Mouse (Mus musculus) embryo, embryonic 11 days (tissue): ENCODE results near the gene Gm9999.
"Not testable (repeated sequence)": the region's sequence is repeated elsewhere in the genome, so short reads cannot be mapped to it uniquely, and the experiment has no call there.

Experiments
- DNase-seq: peaks from one replicate; pipeline ENCODE4 v3.0.0-alpha.2; 2015

The Gm9999 gene

DNA sequence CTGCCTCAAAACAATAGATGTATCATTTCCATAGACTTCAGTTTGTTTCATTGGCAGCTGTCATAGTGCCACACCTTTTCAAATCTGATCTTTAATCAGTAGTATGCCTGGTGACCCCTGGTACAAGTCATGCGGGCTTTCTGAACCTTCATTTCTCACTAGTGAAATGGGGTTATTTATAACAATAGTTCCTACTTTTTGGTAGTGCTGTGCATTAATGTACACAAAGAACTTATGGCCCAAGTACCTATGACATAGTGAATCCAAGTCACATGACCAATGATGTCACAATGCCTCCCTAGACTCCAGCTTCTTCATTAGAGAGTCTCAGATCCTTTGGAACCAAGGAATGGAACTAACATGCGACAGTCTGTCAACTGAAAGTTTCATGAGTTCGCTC lies at the start of gene Gm9999:
Gene Gm9999, plus strand, starts transcription at position 301 of the 400 bp plus-strand sequence.
- DNase-seq: no peak

DNA sequence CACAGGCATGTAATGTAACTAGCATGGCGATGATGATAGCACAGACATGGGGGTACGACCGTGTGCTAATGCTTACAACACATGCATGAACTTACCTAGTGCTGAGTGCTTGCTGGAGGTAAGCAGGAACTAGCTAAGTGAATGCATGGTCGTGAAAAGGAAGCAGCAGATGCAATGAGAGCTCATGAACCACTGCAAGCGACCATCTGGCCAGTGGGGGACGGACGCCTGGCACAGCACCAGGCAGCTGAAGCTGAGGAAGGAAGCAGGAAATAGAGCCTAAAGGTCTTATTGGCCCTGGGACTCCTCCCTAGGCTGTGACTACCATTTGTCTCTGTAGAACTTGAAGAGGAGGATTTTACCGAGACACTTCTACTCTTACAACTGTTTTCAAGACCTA lies 48.6 kb upstream of the Gm9999 start:
- no peak for DNase-seq

DNA sequence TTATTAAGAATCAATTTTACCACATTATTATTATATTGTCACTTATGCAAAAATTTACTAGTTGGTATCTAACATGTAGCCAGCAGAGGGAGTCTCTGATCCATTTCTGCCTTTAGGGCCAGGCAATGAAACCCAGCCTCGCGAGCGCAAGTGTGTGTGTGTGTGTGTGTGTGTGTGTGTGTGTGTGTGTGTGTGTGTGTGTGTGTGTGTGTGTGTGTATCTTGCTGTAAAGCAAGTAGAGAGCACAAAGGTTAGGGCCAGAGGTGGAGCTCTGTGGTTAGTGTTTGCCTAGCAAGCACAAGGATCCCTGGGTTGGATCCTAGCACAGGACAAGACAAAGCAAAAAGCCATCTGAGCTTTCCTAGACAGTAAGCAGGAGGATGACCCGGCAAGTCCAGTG lies 47.5 kb upstream of the Gm9999 start:
- DNase-seq: peak; percentile 51

DNA sequence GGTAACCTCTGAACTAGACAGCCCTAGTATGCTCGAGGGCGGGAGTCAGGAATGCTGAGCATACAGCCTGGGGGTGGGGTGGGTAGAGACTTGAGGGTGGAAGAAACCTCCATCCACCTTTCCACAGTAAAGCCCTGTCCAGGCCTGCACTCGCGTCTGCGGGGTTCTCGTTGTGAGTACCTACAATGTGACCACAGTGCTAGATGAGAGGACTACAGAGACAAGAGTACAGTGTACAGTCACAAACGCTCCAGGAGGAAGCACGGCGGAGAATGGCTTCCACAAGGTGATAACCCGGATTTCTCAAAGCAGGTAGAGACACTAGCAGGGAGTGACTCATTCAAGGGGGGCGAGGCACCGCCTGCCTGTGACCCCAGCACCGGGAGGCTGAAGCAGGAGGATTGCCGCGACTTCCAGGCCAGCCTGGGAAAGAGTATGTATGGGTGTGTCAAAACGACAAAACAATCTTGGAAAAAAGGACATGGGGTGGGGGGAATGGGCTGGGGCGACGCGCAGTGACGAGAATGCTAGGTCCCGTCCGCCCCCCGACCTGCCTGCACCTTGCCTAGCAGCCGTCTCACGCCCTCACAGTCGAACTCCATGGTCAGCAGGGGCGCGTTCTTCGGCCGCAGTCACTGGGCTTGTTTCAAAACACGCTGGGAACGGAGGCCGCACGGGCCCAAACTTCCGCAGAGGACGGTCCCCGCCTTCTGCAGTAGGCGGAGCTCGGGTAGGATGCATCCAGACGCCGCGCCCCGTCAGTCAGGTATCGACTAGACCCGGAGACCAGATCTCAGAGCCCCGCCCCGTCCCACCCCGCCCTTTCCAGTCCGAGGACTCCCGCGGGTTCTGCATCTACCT lies 25.3 kb upstream of the Gm9999 start, which contains the start of gene Uevld:
Gene Uevld, minus strand, starts transcription at position 697 of the 861 bp plus-strand sequence.
- peak; percentile 96 for DNase-seq

DNA sequence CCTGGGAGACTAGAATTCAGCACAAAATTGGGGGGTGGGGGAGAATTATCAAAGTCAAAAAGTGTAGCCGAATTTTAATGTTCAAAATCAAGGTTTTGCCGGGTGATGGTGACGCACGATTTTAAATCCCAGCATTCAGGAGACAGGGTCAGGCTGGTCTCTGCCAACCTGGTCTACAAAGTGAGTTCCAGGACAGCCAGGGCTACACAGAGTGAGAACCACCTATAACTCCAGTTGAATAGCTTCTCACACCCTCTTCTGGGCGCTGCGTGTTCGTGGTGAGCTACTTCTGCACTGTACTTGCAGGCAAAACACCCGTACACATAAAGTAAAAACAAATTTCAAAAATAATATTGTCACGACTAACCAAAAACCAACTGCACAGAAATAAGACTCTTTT lies 24.5 kb upstream of the Gm9999 start:
- DNase-seq: no peak

DNA sequence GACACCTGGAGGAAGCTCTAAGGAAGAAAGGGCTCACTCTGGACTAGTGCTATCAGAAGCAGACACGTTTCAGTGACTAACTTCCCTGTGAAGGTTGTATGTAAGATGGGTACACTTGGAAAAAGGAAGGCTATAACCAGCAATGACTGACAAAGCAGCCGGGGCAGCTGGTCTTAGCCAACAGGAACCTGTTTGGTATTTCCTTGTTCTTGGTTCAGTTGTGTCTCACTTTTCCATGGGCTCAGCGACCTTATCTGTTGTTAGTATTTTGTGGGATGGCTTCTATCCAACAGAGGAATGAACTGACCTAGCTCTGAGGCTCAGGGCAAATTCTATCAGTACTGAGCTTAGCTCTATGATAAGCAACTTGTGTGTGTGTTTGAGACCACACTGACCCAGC lies 22.4 kb upstream of the Gm9999 start:
- DNase-seq: no peak

DNA sequence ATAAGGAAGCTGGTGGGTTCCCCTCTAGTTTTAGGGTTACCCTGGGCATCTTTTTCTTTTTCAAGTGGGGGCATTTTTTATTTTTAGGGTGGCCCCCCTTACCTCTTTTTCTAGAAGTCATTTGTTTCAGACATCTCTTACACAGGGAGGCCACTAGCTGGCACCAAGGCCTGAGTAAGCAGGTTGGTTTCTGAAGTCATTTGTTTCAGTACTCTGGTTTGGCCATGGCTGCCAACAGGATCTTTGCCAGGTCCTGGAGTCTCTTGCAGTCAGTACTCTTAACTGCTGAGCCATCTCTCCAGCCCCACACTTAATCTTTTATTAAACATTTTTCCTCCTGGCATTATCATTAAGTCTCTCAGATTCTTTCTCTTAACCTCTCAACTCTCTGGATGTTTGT lies 21.2 kb upstream of the Gm9999 start:
- DNase-seq: no peak

DNA sequence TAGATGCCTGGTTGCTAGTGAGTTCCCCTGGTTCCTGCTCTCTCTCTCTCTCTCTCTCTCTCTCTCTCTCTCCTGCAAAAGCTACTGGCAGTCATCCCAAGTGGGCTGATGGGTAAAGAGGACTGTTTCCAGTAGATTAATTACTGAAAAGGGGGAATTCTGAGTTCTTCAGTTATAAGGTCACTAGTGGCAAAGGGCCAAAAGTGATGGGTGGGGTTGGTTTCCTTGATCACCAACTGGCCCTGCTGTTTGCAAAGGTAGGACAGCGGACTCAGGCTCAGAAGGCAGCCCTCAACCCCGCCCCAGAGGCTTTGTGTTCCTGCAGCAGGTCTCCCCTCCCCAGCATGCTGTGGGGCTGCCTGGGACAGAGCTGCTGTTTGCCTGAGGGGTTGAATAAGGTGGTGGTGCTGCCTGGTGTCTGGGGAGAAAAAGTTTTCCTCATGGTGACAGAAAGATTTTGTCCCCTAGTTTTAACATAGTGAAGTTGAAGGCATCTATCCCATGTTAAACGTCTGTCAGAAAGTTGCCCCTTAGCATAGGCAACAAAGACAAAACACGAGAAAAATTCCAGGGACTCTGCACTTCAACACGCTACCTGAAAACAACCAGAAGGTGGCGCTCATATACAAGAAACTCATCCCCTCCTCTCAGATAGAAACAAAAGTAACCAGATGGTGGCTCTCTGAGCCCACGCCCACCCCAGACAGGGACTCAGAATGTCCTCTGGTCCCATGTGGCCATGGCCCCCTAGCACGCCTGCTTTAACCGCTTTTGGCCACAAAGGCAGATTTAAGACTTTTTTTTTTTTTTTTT lies 20.4 kb upstream of the Gm9999 start:
- peak; percentile 91 for DNase-seq

DNA sequence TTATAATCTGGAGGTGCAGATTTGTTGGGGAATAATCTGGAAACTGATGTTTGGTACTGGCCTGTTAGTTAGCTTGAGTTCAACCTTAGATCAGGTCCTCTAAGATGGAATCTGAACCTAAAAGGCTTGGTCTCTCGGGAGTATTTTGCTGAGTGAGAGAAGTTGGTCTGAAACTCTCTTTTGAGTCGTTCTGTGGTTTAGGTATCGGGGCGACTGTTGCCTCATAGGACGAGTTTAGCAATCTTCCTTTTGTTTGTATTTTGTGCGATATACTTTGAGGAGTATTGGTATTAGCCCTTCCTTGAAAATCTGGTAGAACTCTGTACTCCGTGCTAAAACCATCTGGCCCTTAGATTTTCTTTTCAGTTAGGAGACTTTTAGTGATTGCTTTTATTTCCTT lies 19.3 kb upstream of the Gm9999 start:
- DNase-seq: no peak

DNA sequence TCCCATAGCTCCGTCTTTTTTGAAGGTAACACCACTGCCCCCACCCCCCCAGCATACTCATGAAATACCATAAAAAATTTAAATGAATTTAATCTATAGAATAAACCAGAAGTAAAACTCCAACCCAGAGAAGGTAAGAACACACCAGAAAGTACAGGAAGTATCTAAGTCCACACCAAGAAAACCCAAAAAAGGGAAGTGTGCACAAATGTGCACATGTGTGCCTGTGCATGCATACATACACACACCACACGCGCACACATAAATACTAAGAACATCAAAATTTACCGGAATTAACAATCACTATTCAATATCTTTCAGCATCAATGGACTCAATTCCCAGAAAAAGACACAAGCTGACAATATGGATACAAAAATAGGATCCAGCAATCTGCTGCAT lies 13.5 kb upstream of the Gm9999 start:
- no peak for DNase-seq

DNA sequence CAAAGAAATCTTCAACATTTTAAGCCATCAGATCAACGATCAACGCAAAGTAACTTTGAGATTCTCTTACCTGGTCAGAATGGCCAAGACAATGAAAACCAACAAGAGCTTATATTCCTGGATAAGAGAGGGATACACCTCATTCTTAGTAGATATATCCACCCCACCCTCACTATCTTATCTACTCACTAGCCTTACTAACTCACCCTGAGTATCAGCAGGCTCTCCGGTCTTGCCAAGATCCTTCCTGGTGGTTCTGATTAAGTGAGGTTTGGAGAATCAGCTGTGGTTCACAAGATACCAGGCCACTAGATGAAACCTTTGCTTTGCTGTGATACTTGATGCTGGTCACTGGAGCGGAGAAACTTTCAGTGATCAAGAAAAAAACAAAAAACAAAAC lies 8.7 kb upstream of the Gm9999 start:
- no peak for DNase-seq

DNA sequence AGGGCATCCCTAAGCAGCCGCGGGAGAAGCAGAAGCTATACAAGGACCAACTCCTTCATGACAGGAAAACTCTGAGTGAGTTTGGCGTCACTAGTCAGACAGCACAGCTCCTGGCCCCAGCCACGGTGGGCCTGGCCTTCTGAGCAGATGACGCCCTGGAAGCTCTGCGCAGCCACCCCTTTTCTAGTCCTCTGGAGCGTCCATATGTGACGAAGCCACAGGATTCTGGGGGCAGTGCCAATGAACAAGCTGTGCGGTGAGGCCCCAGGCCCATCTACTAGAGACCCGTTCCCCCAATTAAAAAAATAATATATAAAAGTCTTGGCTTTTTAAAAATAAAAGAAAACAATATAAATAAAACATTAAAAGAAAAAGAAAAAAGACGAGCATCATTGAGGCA lies 7.9 kb upstream of the Gm9999 start:
- no peak for DNase-seq

DNA sequence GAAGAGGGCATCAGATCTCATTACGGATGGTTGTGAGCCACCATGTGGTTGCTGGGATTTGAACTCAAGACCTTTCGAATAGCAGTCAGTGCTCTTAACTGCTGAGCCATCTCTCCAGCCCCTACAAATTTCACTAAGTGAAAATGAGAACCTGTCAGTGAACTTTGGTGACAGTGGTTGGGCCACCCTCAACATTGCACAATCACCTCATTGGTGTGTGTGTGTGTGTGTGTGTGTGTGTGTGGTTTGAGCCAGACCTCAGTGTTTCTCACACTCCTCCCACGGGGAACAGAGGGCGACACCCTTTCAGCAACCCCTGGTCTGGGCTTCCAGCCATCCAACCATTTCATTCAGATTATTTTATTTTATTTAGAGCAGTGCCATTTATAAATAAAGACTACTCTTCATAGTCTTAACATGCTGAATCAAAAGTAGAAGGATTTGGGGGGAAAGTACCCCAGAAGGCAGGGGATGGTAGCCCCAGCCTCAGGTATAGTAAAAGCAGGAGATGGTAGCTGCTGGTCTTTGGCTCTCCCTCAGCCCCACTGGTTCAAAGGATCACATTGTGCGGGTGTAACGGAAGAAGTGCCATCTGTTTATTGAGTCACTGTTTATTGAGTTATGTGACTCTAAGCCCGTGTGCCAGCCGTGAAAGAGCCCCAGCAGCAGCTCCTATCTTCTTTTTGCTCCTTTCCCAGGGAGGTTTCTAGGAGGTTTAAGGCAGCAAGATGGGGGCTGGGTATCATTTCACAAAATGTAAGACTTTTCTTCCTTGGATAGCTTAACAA lies 2.5 kb downstream of the Gm9999 start:
- no peak for DNase-seq

DNA sequence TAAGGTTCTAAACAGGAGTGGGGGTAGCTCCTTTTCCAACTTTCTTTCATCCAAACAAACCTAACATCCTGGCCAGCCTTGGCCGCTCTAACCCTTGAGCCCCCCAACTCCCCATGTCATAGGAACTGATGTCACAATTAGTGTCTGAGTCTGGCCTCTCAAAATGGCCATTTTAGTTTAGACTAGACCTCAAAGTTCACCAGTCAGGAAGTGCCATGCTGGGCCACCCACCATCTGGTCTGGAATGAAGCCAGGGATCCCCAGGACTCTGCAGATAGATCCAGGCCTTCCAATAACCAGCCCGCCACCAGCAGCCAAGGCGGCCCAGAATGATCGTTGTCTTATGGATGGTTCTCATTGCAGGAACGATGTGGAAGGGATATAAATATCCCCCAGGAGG lies 3.3 kb downstream of the Gm9999 start:
- no peak for DNase-seq

DNA sequence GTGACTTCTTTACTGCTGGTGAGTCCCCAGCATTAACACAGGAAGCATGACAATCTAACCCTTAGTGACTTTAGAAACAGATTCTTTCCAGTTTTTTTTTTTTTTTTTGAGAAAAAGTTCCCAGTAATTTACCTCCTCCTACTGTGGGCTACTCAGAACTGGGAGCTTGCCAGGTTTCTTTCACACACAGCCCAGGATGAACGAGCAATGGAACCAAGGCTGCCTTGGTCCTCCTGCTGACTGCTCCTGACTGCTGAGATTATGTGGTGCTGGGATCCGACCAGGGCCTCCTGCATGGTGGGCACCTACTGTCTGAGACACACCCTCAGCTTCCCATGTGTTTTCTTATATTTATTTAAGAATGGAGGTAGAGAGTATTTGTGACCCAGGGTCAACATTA lies 3.7 kb downstream of the Gm9999 start:
- DNase-seq: no peak

DNA sequence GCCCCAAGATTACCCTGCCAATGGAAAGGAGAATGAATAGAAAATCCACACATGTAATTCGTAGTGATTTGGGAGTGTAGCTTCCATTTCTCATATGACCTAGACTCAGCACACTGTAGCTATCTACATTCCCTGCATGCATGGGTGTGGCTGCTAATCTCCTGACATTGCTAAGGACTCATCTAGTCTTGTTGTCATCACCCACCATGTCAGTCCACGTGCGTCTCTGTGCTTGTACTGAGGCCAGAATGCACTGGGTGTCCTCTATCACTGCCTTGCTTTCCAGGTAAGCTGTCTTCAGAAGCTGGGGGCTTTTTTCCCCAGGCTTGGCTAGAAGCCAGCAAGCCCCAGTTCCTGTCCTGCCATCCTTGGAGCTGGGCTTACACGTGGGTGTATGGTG lies 6.0 kb downstream of the Gm9999 start:
- not testable (repeated sequence) for DNase-seq

DNA sequence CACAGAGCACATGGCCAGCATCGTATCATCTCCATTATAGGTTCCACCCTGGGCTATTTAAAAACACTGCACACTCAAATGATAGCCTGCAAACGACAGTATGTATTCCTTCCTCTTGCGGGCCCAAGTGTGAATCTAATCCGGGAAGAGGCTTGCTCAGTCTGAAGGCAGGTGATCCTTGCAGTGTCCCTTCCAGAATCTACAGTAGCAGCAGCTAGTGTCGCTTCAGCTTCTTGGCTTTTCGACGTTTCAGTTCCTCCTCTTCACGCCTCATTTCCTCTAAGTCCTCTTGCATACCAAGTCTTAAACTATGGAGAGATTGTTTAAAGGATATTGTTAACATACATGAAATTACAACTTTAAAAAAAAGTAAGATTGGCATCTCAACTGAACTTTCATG lies 9.7 kb downstream of the Gm9999 start:
- DNase-seq: no peak

DNA sequence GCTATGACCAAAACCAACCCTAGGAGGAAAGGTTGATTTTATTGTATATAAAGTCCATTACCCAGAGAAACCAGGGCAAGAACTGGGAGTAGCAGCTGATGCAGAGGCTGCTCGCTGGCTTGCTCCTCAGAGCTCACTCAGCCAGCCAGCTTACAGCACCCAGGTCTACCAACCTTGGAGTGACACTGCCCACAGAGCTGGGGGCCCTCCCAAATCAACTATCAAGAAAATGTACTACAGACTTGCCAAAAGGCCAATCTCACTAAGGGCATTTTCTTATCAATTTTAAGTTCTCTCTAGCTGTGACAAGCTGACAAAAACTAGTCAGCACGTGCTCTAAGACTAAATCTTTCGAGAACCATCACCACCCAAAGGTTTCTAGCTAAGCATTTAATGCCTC lies 12.2 kb downstream of the Gm9999 start:
- no peak for DNase-seq

DNA sequence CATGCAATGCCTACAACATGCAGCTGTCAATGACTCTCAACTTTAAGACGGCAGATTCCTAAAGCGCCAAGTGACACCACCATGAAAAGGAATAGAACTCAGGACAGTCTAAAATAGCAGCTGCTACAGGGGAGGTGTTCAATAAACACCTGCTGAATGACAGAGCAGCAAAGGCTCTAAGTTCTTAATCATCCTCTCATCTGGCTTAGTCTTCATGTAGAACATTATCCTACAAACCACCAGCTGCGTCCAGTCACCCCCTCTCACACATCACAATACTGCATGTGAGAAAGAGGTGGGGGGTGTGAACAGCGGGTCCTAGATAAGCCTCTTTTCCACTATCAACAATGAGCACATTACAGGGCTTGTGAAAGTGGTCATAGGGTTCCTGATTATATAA lies 13.6 kb downstream of the Gm9999 start:
- DNase-seq: no peak

DNA sequence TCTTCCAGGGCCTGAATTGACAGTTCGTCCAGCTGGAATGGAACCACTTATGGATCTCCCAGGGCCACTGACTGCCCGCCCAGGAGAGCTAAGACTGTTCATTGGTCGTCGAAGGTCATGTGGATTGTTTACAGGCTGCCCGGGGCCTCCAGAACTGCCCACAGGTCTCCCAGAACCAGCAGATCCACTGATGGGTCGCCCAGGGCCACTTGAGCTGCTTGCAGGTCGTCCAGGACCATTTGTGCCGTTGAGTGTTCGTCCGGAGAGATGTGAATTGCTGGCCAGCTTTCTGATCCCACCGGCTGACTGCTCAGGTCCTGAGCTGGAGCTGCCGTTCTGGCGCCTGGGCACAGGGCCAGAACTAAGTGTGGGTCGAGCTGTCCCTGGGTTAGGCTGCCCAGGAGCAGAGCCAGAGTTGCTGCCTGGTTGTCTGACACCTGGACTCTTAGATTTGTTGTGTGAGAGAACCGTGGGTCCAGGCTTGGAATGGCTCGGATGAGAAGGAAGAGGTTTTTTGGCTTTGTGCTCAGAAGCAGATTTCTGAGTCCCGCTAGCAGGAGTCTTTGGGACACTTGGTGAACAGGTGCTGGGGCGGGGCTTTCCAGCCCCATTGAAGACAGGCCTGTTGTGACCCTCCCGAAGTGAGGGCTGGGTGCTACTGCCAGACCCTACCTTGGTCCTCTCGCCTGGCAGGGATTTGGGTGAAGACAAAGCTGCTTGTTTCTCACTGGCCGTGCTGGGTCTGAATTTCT lies 14.4 kb downstream of the Gm9999 start:
- no peak for DNase-seq

DNA sequence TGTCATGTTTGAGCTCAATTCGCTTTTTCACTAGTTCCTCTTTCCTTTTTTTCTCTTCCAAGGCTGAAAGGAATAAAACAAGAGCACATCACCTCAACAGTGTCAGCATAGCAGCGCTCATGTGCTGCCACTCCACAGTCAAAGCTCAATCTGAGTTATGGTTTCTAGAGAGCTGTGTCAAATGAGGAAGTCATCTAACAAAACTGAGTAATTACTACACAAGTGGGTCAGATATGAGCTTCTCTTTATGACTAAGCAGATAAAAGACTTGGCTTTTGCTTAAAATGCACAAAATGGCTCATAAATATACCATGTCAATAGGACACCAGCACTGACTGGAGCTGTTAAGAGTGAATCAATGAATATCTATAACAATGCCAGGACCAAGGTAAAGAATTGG lies 15.6 kb downstream of the Gm9999 start:
- no peak for DNase-seq

DNA sequence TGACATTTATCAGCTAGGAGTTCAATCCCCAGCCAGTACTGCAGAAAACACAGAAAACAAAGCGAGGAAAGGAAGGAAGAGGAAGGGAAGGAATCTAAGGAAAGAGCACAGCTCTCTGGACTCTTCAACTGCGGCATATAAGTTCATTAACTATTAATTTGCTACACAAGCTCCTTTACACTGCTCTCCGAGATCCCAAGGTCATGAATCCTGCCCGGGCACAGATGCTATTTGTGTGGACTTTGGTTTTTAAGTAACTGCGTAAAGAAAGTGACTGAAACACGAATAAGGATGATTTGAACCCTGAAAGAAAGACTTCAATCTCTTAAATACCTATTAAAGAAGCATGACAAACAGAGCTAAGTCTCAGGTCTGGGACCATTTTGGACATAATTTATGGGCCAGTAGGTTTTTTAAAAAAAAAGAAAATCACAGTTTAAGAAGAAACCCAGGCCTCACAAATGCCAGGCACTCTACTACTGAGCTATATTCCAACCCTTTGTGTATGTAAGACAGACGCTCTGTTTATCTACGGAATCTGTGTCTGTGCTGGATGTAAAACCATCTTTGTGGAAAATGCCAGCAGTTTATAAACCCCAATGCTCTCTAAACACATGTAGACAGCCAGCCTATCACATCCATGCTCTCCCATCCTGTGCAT lies 16.7 kb downstream of the Gm9999 start:
- DNase-seq: no peak
